Mouse (Mus musculus): ENCODE measurements around the gene Epb41l2.

DNA sequence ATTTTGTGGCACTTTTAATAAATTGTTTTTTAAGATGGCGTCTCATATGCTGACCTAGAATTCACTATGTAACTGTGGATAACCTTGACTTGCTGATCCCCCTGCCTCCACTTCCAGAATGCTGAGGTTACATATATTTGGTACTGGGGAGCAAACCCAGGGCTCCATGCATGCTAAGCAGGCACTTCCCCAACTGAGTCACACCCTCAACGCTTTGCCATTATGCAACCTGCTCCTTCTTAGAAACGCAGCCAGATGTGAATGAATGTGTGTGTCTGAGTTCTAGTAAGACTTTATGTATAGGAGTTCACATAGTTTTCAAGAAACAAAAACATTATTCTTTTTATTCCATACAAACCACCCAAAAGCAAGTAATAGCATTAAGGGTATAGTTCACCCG, 38.4 kb upstream of the Epb41l2 start:
- TF ChIP-seq POLR2A (IDR thresholded peaks at IDR 0.05; ENCODE audit: borderline replicate concordance, insufficient read depth, low read length) (no peak), CTCF (IDR thresholded peaks at IDR 0.05; ENCODE audit: borderline replicate concordance, insufficient read depth, low read depth, low read length) (no peak)
